7 mouse cellular contexts compared by ENCODE assay signal in the genomic region with DNA sequence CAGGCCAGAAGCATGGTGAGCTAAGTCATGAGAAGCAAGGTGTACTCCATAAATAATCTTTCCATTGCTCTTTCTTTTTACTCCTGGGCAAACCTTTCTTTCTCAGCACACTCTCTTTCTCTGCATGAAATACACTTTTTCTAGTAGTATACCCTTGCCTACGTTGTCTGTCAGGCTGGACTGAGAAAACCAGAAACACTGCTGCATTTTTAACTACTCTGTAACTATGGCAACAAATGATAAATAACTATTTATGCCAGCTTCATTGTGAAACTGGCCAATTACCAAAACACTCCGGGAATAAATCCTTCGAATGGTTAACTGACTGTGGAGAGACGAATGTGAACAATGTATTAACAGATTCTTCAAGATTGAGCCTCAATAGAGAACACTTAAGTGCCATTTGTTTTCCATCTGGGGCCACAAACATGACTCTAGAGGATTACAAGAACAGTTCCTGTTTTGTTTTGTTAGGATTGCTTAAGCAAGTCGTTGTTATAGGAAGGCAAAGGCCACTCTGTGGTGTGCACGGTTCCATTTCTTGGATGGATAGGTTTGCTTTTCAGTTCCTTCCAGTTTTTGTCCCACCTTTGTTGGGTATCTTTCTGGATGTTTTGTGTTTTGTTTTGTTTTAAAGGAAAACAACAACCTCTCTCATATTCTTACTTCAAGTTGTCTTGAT. TPM values are rescaled to one million over a fixed set of nuclear protein-coding genes. Genes with fewer than 3 reads are reported as not detected.
DNase-seq lines count a peak whose midpoint lies in the region; ATAC-seq and TF ChIP-seq lines count a peak whose summit lies in the region.
"Not testable (repeated sequence)": the region's sequence is repeated elsewhere in the genome, so short reads cannot be mapped to it uniquely, and the experiment has no call there.

A gene (plus strand): TSS at position 522 of the 682 bp plus-strand sequence.

- H3K36me3 ChIP-seq in forebrain, embryonic 16.5 days (ENCODE audit: control insufficient read depth, insufficient read depth); hindbrain, embryonic 11.5 days (ENCODE audit: control insufficient read depth, insufficient read depth, low read length); kidney, embryonic 15.5 days; liver, embryonic 14.5 days (replicated peaks; ENCODE audit: control insufficient read depth, insufficient read depth, low read depth): not testable (repeated sequence)

- peaks cover 15% of the 10 kb centered on the region for H3K4me1 ChIP-seq in forebrain, embryonic 16.5 days (replicated peaks; ENCODE audit: control insufficient read depth, insufficient read depth, low read length)
- H3K4me1 ChIP-seq in hindbrain, embryonic 11.5 days (replicated peaks; ENCODE audit: control insufficient read depth, insufficient read depth, low read length); liver, embryonic 14.5 days (replicated peaks; ENCODE audit: control insufficient read depth in 2 of 2, insufficient read depth in 2 of 2, low read length in 1 of 2): not testable (repeated sequence)
- peaks cover 15% of the 10 kb centered on the region for H3K4me1 ChIP-seq in kidney, embryonic 15.5 days

- not testable (repeated sequence) for TF ChIP-seq EP300 in liver, embryonic 14.5 days (IDR thresholded peaks at IDR 0.05; ENCODE audit: low read depth)

- TF ChIP-seq CTCF in liver, embryonic 14.5 days (IDR thresholded peaks at IDR 0.05; ENCODE audit: low read depth): not testable (repeated sequence)

- ATAC-seq in forebrain, embryonic 16.5 days: peak; percentile 59
- not testable (repeated sequence) for ATAC-seq in hindbrain, embryonic 11.5 days (ENCODE audit: low FRiP score); kidney, embryonic 15.5 days (replicated peaks; ENCODE audit: low FRiP score); liver, embryonic 14.5 days (ENCODE audit: insufficient read depth)
- peak; percentile 45; the same call in 1 of the 2 replicates for ATAC-seq in neutrophil, adult 5-6 weeks (ENCODE audit: extremely low read depth, insufficient number of reproducible peaks, low FRiP score, poor library complexity, severe bottlenecking)

- peak; percentile 12 for DNase-seq in embryo, embryonic 10.5 days (ENCODE audit: low spot score)
- not testable (repeated sequence) for DNase-seq in hindbrain, embryonic 11.5 days (ENCODE audit: low spot score); liver, embryonic 14.5 days (ENCODE audit: low read depth in 3 of 3, low spot score in 3 of 3)
- DNase-seq in mesoderm, embryonic 11.5 days (ENCODE audit: low read depth, low spot score): peak; percentile 10

- not testable (repeated sequence) for H3K9me3 ChIP-seq in forebrain, embryonic 16.5 days (ENCODE audit: control insufficient read depth, low read length); hindbrain, embryonic 11.5 days (ENCODE audit: control insufficient read depth, low read length); kidney, embryonic 15.5 days (replicated peaks); liver, embryonic 14.5 days (ENCODE audit: control insufficient read depth, low read length)

- 10% methylated on average over 6 of the region's 6 CpGs for WGBS in forebrain, embryonic 16.5 days
- 50% methylated on average over 5 of the region's 6 CpGs for WGBS in hindbrain, embryonic 11.5 days
- WGBS in kidney, embryonic 15.5 days: 55% methylated on average over 6 of the region's 6 CpGs
- 47% methylated on average over 5 of the region's 6 CpGs for WGBS in liver, embryonic 14.5 days (ENCODE audit: insufficient replicate concordance)

- H3K27ac ChIP-seq in forebrain, embryonic 16.5 days (ENCODE audit: low read length); hindbrain, embryonic 11.5 days (ENCODE audit: low read depth, low read length); kidney, embryonic 15.5 days; liver, embryonic 14.5 days: not testable (repeated sequence)

- peak within 1 kb of the TSS; percentile 43 for H3K9ac ChIP-seq in forebrain, embryonic 16.5 days (replicated peaks; ENCODE audit: low read depth, low read length)
- peak within 1 kb of the TSS; percentile 32; the same call in 1 of the 2 replicates for H3K9ac ChIP-seq in hindbrain, embryonic 11.5 days (ENCODE audit: low read depth, low read length)
- 0 out of 2 replicates have a peak within 1 kb of the TSS, but pooled peaks have one; percentile 15 for H3K9ac ChIP-seq in kidney, embryonic 15.5 days
- not testable (repeated sequence) for H3K9ac ChIP-seq in liver, embryonic 14.5 days (replicated peaks)

- H3K4me2 ChIP-seq in forebrain, embryonic 16.5 days (ENCODE audit: low read length): peak within 1 kb of the TSS; percentile 92
- H3K4me2 ChIP-seq in hindbrain, embryonic 11.5 days (replicated peaks; ENCODE audit: low read depth, low read length): peak within 1 kb of the TSS; percentile 52
- peak within 1 kb of the TSS; percentile 93 for H3K4me2 ChIP-seq in kidney, embryonic 15.5 days
- H3K4me2 ChIP-seq in liver, embryonic 14.5 days (ENCODE audit: low read depth): peak within 1 kb of the TSS; percentile 50

- not testable (repeated sequence) for H3K27me3 ChIP-seq in forebrain, embryonic 16.5 days (replicated peaks; ENCODE audit: control insufficient read depth, insufficient read depth, low read length); hindbrain, embryonic 11.5 days (ENCODE audit: control insufficient read depth, insufficient read depth, low read length); liver, embryonic 14.5 days (ENCODE audit: control insufficient read depth, insufficient read depth, low read length)
- H3K27me3 ChIP-seq in kidney, embryonic 15.5 days: peaks cover 32% of the 10 kb centered on the region

- H3K4me3 ChIP-seq in forebrain, embryonic 16.5 days (replicated peaks; ENCODE audit: low read length): peak within 1 kb of the TSS; percentile 50
- peak within 1 kb of the TSS; percentile 39 for H3K4me3 ChIP-seq in hindbrain, embryonic 11.5 days (ENCODE audit: low read depth, low read length)
- H3K4me3 ChIP-seq in kidney, embryonic 15.5 days (replicated peaks): peak within 1 kb of the TSS; percentile 47
- H3K4me3 ChIP-seq in liver, embryonic 14.5 days (ENCODE audit: insufficient read depth in 1 of 2, low read depth in 2 of 2, low read length in 2 of 2): peak within 1 kb of the TSS; percentile 37 to 44

RNA-seq across cellular contexts. Expression of the gene that starts here (rescaled TPM):
- polyA plus RNA-seq in forebrain, embryonic 16.5 days (2015; fragmentation: Nextera tagmentation; extraction: Ambion mirVana): 0.40 and 0.47 TPM in 2 replicates
- polyA plus RNA-seq in hindbrain, embryonic 11.5 days (2014; fragmentation: Nextera tagmentation; extraction: Ambion mirVana): 0.31 and 0.32 TPM in 2 replicates
- 0.52 and 0.64 TPM in 2 replicates for polyA plus RNA-seq in kidney, embryonic 15.5 days (2015; fragmentation: Nextera tagmentation; extraction: Ambion mirVana)
- 0.17 and 0.27 TPM in 2 replicates for polyA plus RNA-seq in liver, embryonic 14.5 days (2012; rRNA removed)
- 0.38 and 0.47 TPM in 2 replicates for polyA plus RNA-seq in liver, embryonic 14.5 days (2014; fragmentation: Nextera tagmentation; extraction: Ambion mirVana)
- total RNA-seq in neutrophil, adult 5-6 weeks (2017): 9.8 and 12.2 TPM in 2 replicates

Comparison
In these comparisons a context has a peak if more than half of its experiments do, and no peak if none do; other contexts are left out.
1. Peak in ATAC-seq, H3K4me3 ChIP-seq, H3K9ac ChIP-seq and H3K4me2 ChIP-seq in forebrain, embryonic 16.5 days; RNA of the gene not detected or under 1 TPM.